8 mouse cellular contexts compared by ENCODE assay signal in genomic region chr13:21783255-21783617, GRCm38 (mm10). TPM values are rescaled to one million over a fixed set of nuclear protein-coding genes. Genes with fewer than 3 reads are reported as not detected.
DNase-seq lines count a peak whose midpoint lies in the region; ATAC-seq and TF ChIP-seq lines count a peak whose summit lies in the region.

Gene Hist1h3i, minus strand, starts transcription at chr13:21783370.

- no peak for TF ChIP-seq CTCF in C2C12 (IDR thresholded peaks at IDR 0.05; ENCODE audit: control insufficient read depth, insufficient read depth, insufficient read length)
- TF ChIP-seq CTCF in intestine, postnatal 0 days (IDR thresholded peaks at IDR 0.05; ENCODE audit: low read depth), result no peak

- H3K27ac ChIP-seq in embryonic facial prominence, embryonic 10.5 days (replicated peaks), result peak within 1 kb of the TSS; percentile 97
- H3K27ac ChIP-seq in intestine, postnatal 0 days (ENCODE audit: low read depth, low read length), result peak within 1 kb of the TSS; percentile 46
- H3K27ac ChIP-seq in limb, embryonic 10.5 days, result peak within 1 kb of the TSS; percentile 93
- peak within 1 kb of the TSS; percentile 88 for H3K27ac ChIP-seq in midbrain, embryonic 12.5 days (replicated peaks)

- no peaks in the 10 kb centered on the region for H3K79me2 ChIP-seq in C2C12 (ENCODE audit: control insufficient read depth, insufficient read depth)

- H3K4me3 ChIP-seq in C2C12 (ENCODE audit: insufficient read depth, poor library complexity, severe bottlenecking), result peak within 1 kb of the TSS; percentile 8
- peak within 1 kb of the TSS; percentile 63 for H3K4me3 ChIP-seq in embryonic facial prominence, embryonic 10.5 days
- peak within 1 kb of the TSS; percentile 34 for H3K4me3 ChIP-seq in intestine, postnatal 0 days (ENCODE audit: low read depth, low read length)
- H3K4me3 ChIP-seq in limb, embryonic 10.5 days, result peak within 1 kb of the TSS; percentile 52
- H3K4me3 ChIP-seq in midbrain, embryonic 12.5 days, result peak within 1 kb of the TSS; percentile 47

- peak; percentile 63 for DNase-seq in adrenal gland, postnatal 10 days
- peak; percentile 56 for DNase-seq in embryonic facial prominence, embryonic 10.5 days (ENCODE audit: low spot score)
- peak; percentile 38 for DNase-seq in limb, embryonic 10.5 days (ENCODE audit: low spot score)
- peak; percentile 39 to 59 for DNase-seq in spleen, postnatal 14 days (ENCODE audit: low spot score in 2 of 2)

- peaks cover 39% of the 10 kb centered on the region for H3K4me1 ChIP-seq in embryonic facial prominence, embryonic 10.5 days
- H3K4me1 ChIP-seq in intestine, postnatal 0 days (replicated peaks; ENCODE audit: control insufficient read depth, insufficient read depth, low read length), result peaks cover 14% of the 10 kb centered on the region; the same call in 1 of the 2 replicates
- H3K4me1 ChIP-seq in limb, embryonic 10.5 days, result peaks cover 29% of the 10 kb centered on the region
- H3K4me1 ChIP-seq in midbrain, embryonic 12.5 days, result peaks cover 42% of the 10 kb centered on the region

- no peaks in the 10 kb centered on the region for H3K36me3 ChIP-seq in C2C12 (ENCODE audit: control insufficient read depth, insufficient read depth)
- H3K36me3 ChIP-seq in embryonic facial prominence, embryonic 10.5 days (replicated peaks), result no peaks in the 10 kb centered on the region
- no peaks in the 10 kb centered on the region for H3K36me3 ChIP-seq in intestine, postnatal 0 days (ENCODE audit: control insufficient read depth, insufficient read depth)
- no peaks in the 10 kb centered on the region for H3K36me3 ChIP-seq in limb, embryonic 10.5 days
- H3K36me3 ChIP-seq in midbrain, embryonic 12.5 days, result no peaks in the 10 kb centered on the region

- H3K9ac ChIP-seq in intestine, postnatal 0 days (ENCODE audit: low read depth, low read length), result peak within 1 kb of the TSS; percentile 45
- peak within 1 kb of the TSS; percentile 66 for H3K9ac ChIP-seq in midbrain, embryonic 12.5 days (replicated peaks)

- no peaks in the 10 kb centered on the region for H3K9me3 ChIP-seq in embryonic facial prominence, embryonic 10.5 days
- no peaks in the 10 kb centered on the region for H3K9me3 ChIP-seq in intestine, postnatal 0 days (ENCODE audit: control insufficient read depth)
- no peaks in the 10 kb centered on the region for H3K9me3 ChIP-seq in limb, embryonic 10.5 days (replicated peaks)
- no peaks in the 10 kb centered on the region for H3K9me3 ChIP-seq in midbrain, embryonic 12.5 days

- peak within 1 kb of the TSS; percentile 64 for H3ac ChIP-seq in C2C12 (ENCODE audit: control insufficient read depth, insufficient read length, low read depth)

- no peaks in the 10 kb centered on the region for H3K79me3 ChIP-seq in C2C12 (ENCODE audit: low read depth)

- no peaks in the 10 kb centered on the region for H3K27me3 ChIP-seq in C2C12 (ENCODE audit: control insufficient read depth, insufficient read depth, insufficient read length)
- H3K27me3 ChIP-seq in embryonic facial prominence, embryonic 10.5 days (replicated peaks; ENCODE audit: low read depth, poor library complexity, severe bottlenecking), result no peaks in the 10 kb centered on the region
- H3K27me3 ChIP-seq in intestine, postnatal 0 days (replicated peaks; ENCODE audit: control insufficient read depth, insufficient read depth, low read length), result no peaks in the 10 kb centered on the region
- H3K27me3 ChIP-seq in limb, embryonic 10.5 days (ENCODE audit: low read depth, poor library complexity, severe bottlenecking), result no peaks in the 10 kb centered on the region
- no peaks in the 10 kb centered on the region for H3K27me3 ChIP-seq in midbrain, embryonic 12.5 days

- 0% methylated on average over 17 of the region's 20 CpGs for WGBS in embryonic facial prominence, embryonic 10.5 days
- 0% methylated on average over 13 of the region's 20 CpGs for WGBS in intestine, postnatal 0 days
- WGBS in limb, embryonic 10.5 days, result under 1% methylated on average over 16 of the region's 20 CpGs
- WGBS in midbrain, embryonic 12.5 days, result under 1% methylated on average over 13 of the region's 20 CpGs

- ATAC-seq in granulocyte monocyte progenitor cell, adult 5-6 weeks (replicated peaks; ENCODE audit: poor library complexity, severe bottlenecking), result peak; percentile 45
- ATAC-seq in intestine, postnatal 0 days, result peak; percentile 50
- peak; percentile 65 for ATAC-seq in midbrain, embryonic 12.5 days (ENCODE audit: low FRiP score, low read depth)

- H3K4me2 ChIP-seq in intestine, postnatal 0 days (replicated peaks; ENCODE audit: low read depth), result peak within 1 kb of the TSS; percentile 67
- peak within 1 kb of the TSS; percentile 68 for H3K4me2 ChIP-seq in midbrain, embryonic 12.5 days (replicated peaks)

TF ChIP-seq in C2C12, 6 proteins besides CTCF, POLR2A, EP300 and RAD21:
- TF ChIP-seq MYOG (IDR thresholded peaks at IDR 0.05; ENCODE audit: control insufficient read depth, extremely low read depth, insufficient read length), result no peak
- no peak for TF ChIP-seq MAX (IDR thresholded peaks at IDR 0.05)
- TF ChIP-seq USF1 (IDR thresholded peaks at IDR 0.05; ENCODE audit: low read depth), result no peak
- no peak for TF ChIP-seq FOSL1 (IDR thresholded peaks at IDR 0.05; ENCODE audit: insufficient read depth, low read length, poor library complexity, severe bottlenecking)
- no peak for TF ChIP-seq CEBPB (IDR thresholded peaks at IDR 0.05; ENCODE audit: low read depth)
- TF ChIP-seq MYOD1 (IDR thresholded peaks at IDR 0.05; ENCODE audit: control insufficient read depth, insufficient read length, low read depth), result no peak

RNA-seq across cellular contexts. Expression of gene Hist1h3i, which starts in this region (rescaled TPM):
- 9.4 TPM for polyA plus RNA-seq in C2C12 (2012; fragmentation: generic; extraction: Trizol)
- total RNA-seq in adrenal gland, postnatal 10 days (2021), result 100 to 1,000 TPM; 296 to 332 TPM
- 102 and 103 TPM in 2 replicates for polyA plus RNA-seq in embryonic facial prominence, embryonic 10.5 days (2016; fragmentation: Nextera tagmentation; extraction: Ambion mirVana)
- total RNA-seq in granulocyte monocyte progenitor cell, adult 5-6 weeks (2014; fragmentation: Nextera tagmentation), result 73.1 and 153 TPM in 2 replicates
- 268 and 310 TPM in 2 replicates for total RNA-seq in granulocyte monocyte progenitor cell, adult 5-6 weeks (2017)
- 34.1 and 39.6 TPM in 2 replicates for polyA plus RNA-seq in intestine, postnatal 0 days (2015; fragmentation: Nextera tagmentation; extraction: Ambion mirVana)
- 131 and 133 TPM in 2 replicates for polyA plus RNA-seq in limb, embryonic 10.5 days (2016; fragmentation: Nextera tagmentation; extraction: Ambion mirVana)
- 155 and 164 TPM in 2 replicates for polyA plus RNA-seq in midbrain, embryonic 12.5 days (2016; fragmentation: Nextera tagmentation; extraction: Ambion mirVana)

Comparison
In these comparisons a context has a peak if more than half of its experiments do, and no peak if none do; other contexts are left out.
1. Peak in every context shown above with its lines: DNase-seq, ATAC-seq, H3K4me3 ChIP-seq and H3K27ac ChIP-seq.
2. H3K4me3 ChIP-seq: peak in every context shown above with its lines; median percentile 63 in embryonic facial prominence, embryonic 10.5 days; 52 in limb, embryonic 10.5 days; 47 in midbrain, embryonic 12.5 days; 34 in intestine, postnatal 0 days; 8 in C2C12.
3. H3K27ac ChIP-seq: peak in every context shown above with its lines; median percentile 97 in embryonic facial prominence, embryonic 10.5 days; 93 in limb, embryonic 10.5 days; 88 in midbrain, embryonic 12.5 days; 46 in intestine, postnatal 0 days.